Mouse (Mus musculus): Measurements from ENCODE around the gene Abca2. TPM values are rescaled to one million over a fixed set of nuclear protein-coding genes. Genes with fewer than 3 reads are reported as not detected.

Abca2 gene
- polyA plus RNA-seq (2016; fragmentation: Nextera tagmentation; extraction: Ambion mirVana), result 10.9 and 12.5 TPM in 2 replicates

DNA sequence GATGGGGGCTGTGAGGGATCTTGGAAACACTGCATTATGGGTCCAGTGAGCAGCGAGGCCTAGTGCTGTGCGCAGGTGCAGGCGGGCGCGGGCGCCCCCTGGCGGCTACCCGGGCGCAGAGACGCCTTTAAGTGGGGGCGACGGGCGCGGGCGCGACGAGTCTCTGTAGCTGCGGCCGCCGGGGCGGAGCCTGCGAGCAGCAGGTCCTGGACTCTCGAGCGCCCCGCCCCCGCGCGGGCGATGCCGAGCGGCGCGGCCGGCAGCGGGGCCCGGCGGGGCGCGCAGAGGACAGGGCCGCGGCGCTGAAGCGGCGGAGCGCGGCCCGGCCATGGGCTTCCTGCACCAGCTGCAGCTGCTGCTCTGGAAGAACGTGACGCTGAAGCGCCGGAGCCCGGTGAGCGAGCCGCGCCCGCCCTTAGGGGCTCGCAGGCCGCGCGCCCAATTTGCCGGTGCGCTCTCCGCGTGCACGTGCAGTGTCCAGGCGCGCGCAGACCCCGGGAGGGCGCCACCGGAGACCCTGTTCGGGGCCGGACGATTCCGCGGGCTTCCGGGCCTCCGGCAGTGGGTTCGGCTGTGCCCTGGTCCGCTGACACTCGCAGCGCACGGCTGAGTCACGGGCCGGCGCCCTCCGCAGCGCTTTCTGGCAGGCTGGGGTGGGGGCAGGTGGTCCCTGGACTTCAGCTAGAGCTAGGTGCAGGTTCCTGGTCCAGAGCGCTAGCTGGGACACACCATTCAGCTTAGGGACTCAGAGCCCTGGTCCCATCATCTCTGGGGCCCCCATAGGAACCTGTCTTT, at the start of gene Abca2:
Gene Abca2, plus strand, starts transcription at position 262 of the 795 bp plus-strand sequence.
- no peaks in the 10 kb centered on the region; the same call in 1 of the 2 replicates for H3K36me3 ChIP-seq (replicated peaks)
- H3K4me3 ChIP-seq (replicated peaks), result peak within 1 kb of the TSS; percentile 72
- peak within 1 kb of the TSS; percentile 82 for H3K27ac ChIP-seq
- under 1% methylated on average over 88 of the region's 89 CpGs for WGBS
- peak within 1 kb of the TSS; percentile 79 for H3K4me2 ChIP-seq
- H3K4me1 ChIP-seq, result peaks cover 22% of the 10 kb centered on the region
- peak within 1 kb of the TSS; percentile 77 for H3K9ac ChIP-seq
- H3K27me3 ChIP-seq, result peaks cover 46% of the 10 kb centered on the region
- H3K9me3 ChIP-seq, result no peaks in the 10 kb centered on the region
- peak; percentile 91 for ATAC-seq (ENCODE audit: low FRiP score)

DNA sequence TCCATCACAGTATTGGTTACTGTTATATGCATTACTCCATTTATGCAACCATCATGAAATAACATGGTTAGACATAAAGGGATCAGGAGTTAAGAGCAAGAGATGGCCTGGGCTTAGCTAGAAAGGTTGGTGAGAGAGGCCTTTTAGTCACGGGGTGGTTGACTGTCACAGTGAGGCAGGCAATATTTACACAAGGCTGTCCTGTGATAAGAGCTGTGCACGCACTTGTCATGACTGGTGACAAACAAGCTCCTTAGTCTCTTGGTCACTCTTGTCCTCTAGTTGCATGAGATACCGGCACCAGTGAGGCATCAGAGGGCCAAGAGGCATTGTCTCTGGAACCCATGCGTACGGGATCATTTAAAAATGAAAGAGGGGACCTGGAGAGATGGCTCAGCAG, 44.0 kb upstream of the Abca2 start:
- WGBS, result 81% methylated on average over 5 of the region's 5 CpGs
- no peak overlapping the region for H3K4me2 ChIP-seq

DNA sequence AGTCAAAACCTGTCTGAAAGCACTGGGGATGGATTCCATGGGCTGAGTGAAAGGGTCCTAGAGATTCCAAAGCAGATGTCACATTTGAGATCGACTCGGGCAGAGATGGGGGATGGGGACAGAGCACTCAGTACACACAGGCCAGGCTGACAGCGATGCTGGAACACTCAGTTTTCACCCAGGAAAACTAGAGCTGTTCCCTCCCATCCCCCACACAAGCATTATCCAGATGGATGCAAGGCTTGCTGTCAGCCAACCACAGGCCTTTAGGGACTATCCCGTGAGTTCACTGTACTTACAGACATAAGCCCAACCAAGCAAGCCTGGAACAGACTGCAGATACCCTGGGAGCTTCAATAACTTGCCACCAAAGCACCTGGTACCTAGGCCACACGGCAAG, 37.2 kb upstream of the Abca2 start:
- Histone ChIP-seq H3K27me3 (peaks cover 28% of the 10 kb centered on the region), H3K9ac (no peak overlapping the region), H3K4me3 (replicated peaks) (no peak overlapping the region), H3K4me2 (no peak overlapping the region), H3K4me1 (peaks cover 19% of the 10 kb centered on the region), H3K9me3 (no peaks in the 10 kb centered on the region), H3K27ac (no peak overlapping the region), H3K36me3 (replicated peaks) (no peaks in the 10 kb centered on the region)
- WGBS, result 74% methylated on average over 5 of the region's 5 CpGs
- no peak for ATAC-seq (ENCODE audit: low FRiP score)

More for the DNA sequence above, 44.0 kb upstream of the Abca2 start:
- Histone ChIP-seq H3K4me3 (replicated peaks) (no peak overlapping the region), H3K36me3 (replicated peaks) (no peaks in the 10 kb centered on the region), H3K27me3 (no peaks in the 10 kb centered on the region; the same call in 1 of the 2 replicates), H3K9ac (no peak overlapping the region), H3K4me1 (no peaks in the 10 kb centered on the region), H3K9me3 (no peaks in the 10 kb centered on the region), H3K27ac (no peak overlapping the region)
- no peak for ATAC-seq (ENCODE audit: low FRiP score)

DNA sequence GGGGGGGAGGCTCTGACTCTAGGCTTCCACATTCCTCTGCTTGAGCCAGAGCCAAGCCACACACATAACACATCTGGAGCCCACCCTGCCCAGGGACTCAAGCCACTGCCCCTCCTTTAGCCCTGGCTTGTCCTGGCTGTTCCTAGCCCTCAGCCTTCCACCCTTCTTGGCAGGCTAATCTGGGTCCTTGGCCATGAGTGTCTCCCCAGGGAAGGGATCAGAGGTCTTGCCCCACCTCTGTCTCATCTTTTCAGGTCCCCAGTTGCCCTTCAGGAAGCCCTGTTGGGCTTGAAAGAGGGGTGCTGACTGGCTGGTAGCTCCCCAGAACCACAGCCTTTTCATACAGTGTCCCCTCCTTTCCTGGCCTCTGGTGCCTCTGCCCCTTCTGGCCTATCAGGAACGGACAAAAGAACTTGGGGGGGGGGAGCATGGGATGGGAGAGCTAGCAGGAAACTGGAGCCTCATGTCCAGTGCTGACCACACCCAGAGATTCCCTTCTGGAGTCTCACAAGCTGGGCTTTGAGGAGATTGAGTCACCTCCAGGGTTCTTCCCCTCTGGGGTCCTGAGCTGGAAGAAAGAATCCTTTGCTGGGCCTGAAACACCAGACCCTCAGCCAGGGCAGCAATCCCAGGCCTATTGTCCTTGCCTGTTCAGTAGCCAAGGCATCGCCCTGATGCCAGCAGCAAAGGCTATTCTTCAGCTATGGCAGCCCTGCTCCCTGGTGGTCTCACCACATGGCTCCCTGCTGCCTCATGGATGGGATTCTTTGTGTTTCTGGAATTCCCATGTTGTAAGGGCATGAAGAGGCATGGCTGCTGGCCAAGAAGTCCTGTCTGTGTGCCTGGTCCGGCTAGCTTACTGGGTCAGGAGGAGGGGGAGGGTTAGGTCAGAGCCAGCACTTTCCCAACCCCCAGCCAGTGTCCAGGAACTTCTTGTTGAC, 34.0 kb upstream of the Abca2 start:
- no peaks in the 10 kb centered on the region for H3K9me3 ChIP-seq
- peaks cover 61% of the 10 kb centered on the region for H3K27me3 ChIP-seq
- no peak for ATAC-seq (ENCODE audit: low FRiP score)
- H3K4me3 ChIP-seq (replicated peaks), result no peak overlapping the region
- H3K4me1 ChIP-seq, result peaks cover 21% of the 10 kb centered on the region
- H3K36me3 ChIP-seq (replicated peaks), result no peaks in the 10 kb centered on the region
- H3K9ac ChIP-seq, result no peak overlapping the region
- no peak overlapping the region for H3K27ac ChIP-seq
- 26% methylated on average over 3 of the region's 3 CpGs for WGBS
- H3K4me2 ChIP-seq, result no peak overlapping the region

DNA sequence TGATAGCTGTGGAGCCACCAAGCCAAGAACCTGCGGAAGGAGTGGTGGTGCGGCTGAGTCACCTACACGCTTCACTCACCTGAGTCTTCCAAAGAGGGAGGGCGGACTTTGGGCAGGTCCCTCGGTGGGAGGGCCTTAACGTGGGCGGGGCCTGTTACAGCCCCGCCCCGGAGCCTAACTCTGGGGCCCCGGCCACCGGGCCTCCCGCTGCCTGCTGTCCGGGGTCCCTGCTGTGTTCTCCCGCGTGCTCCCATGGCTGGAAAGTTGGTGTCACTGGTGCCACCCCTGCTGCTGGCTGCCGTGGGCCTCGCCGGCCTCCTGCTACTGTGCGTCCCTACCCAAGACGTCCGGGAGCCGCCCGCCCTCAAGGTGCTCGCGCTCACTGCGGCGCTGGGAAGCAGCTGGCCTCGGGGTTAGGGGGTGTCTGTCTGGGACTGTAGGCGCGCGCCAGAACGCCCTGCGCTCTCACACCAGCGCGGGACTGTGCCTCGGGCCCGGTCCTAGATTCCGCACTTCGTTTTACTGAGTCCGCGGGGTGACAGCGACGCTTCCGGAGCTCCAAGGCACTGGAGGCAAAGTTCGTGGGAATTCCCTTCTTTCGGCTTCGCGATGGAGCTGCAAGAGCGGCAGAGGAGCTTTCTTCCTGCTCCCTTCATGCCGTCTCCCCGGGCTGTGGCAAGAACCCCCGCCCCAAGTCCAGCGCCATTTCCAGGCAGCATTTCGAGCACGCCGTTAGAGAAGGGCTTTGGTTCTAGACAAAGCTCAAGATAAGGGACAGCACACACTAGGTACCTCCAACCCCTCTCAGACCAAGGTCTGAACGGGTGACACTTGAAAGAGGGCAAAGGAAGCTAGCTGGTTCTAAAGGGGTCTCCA, 32.5 kb upstream of the Abca2 start, which contains the start of gene Entpd2:
Gene Entpd2, plus strand, starts transcription at position 154 of the 876 bp plus-strand sequence.
- H3K4me3 ChIP-seq (replicated peaks), result peak within 1 kb of the TSS; percentile 37
- H3K4me2 ChIP-seq, result peak within 1 kb of the TSS; percentile 64
- H3K9me3 ChIP-seq, result no peaks in the 10 kb centered on the region
- no peak within 1 kb of the TSS for H3K27ac ChIP-seq
- H3K4me1 ChIP-seq, result peaks cover 21% of the 10 kb centered on the region
- H3K9ac ChIP-seq, result peak within 1 kb of the TSS; percentile 29; the same call in 1 of the 2 replicates
- H3K27me3 ChIP-seq, result peaks cover 75% of the 10 kb centered on the region
- ATAC-seq (ENCODE audit: low FRiP score), result peak; percentile 23; the same call in 1 of the 2 replicates
- 1% methylated on average over 56 of the region's 57 CpGs for WGBS
- H3K36me3 ChIP-seq (replicated peaks), result no peaks in the 10 kb centered on the region

DNA sequence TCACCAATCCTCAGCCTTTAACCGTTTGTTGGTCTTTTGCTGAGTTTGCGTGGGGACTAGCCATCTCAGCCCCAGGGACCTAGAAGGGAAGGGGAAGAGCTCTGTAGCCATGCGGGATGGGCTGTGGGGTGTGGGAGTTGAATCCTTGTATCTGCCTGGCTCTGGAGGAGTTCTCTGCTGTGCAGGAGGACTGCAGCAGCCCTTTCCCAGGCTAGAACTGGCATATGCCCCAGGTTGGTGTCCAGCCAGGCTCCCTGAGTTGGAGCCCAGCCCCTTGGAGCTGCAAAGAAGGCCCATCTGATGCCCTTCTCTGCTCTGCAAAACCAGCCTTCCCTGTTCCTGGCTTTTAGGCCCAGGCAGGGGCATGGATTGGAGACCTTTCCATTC, 31.9 kb upstream of the Abca2 start:
- peaks cover 81% of the 10 kb centered on the region for H3K27me3 ChIP-seq
- H3K9me3 ChIP-seq, result no peaks in the 10 kb centered on the region
- no peak overlapping the region for H3K4me2 ChIP-seq
- WGBS, result 42% methylated on average over 3 of the region's 3 CpGs
- no peaks in the 10 kb centered on the region for H3K36me3 ChIP-seq (replicated peaks)
- H3K9ac ChIP-seq, result 0 out of 2 replicates have a peak overlapping the region, but pooled peaks have one; percentile 29
- no peak overlapping the region for H3K27ac ChIP-seq
- no peak for ATAC-seq (ENCODE audit: low FRiP score)
- peaks cover 21% of the 10 kb centered on the region for H3K4me1 ChIP-seq
- no peak overlapping the region for H3K4me3 ChIP-seq (replicated peaks)

DNA sequence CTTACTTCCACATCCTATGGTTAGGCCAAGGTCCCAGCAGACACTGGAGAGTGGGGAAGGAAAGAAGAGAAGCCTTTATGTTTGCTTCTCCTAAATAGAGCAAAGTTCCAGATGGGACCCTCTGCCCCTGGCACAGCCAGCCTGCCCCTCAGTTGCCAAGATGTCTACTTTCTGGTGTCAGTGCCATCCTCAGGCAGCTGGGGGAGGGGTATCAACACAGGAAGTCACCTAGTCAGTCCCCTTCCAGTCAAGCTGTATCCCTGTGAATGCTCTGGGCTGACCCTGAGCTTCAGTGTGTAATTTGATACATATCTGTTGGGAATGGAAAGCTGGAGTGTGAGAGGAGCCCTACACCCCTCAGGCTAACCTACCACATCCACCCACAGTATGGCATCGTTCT, 31.5 kb upstream of the Abca2 start:
- ATAC-seq (ENCODE audit: low FRiP score), result no peak

DNA sequence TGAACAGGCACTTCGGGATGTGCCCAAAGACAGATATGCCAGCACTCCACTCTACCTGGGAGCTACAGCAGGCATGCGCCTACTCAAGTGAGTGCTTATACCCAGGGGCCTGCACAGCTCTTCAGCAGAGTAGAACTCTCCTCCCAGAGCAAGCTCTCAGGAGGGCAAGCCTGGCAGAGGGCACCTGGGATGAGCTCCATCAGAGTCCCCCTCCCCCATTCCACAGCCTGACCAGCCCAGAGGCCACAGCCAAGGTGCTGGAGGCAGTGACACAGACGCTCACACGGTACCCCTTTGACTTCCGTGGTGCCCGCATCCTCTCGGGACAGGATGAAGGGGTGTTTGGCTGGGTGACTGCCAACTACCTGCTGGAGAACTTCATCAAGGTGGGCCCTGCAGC, 30.4 kb upstream of the Abca2 start:
- WGBS, result 91% methylated on average over 7 of the region's 7 CpGs
- H3K27me3 ChIP-seq, result peaks cover 84% of the 10 kb centered on the region

More for the DNA sequence above, 31.5 kb upstream of the Abca2 start:
- WGBS, result 71% methylated on average over 1 of the region's 1 CpGs
- H3K4me2 ChIP-seq, result no peak overlapping the region
- no peaks in the 10 kb centered on the region for H3K9me3 ChIP-seq
- no peaks in the 10 kb centered on the region for H3K36me3 ChIP-seq (replicated peaks)
- peaks cover 84% of the 10 kb centered on the region for H3K27me3 ChIP-seq
- H3K4me1 ChIP-seq, result peaks cover 21% of the 10 kb centered on the region
- no peak overlapping the region for H3K4me3 ChIP-seq (replicated peaks)
- no peak overlapping the region for H3K27ac ChIP-seq
- no peak overlapping the region for H3K9ac ChIP-seq

DNA sequence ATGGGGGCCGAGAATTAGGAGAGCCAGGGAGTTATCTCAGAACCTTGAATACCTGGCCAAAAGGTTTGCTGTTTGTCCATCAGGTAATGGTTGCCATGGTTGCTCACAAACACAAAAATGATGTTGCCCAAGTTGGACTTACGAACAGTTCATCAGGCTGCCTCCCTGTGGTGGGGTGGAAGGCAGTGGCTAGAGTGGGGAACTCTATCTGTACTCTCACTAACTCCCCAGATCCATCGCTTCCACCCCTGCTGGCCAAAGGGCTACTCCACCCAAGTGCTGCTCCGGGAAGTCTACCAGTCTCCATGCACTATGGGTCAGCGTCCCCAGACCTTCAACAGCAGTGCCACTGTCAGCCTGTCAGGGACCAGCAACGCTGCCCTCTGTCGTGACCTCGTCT, 29.5 kb upstream of the Abca2 start, which contains the start of gene Npdc1:
Gene Npdc1, plus strand, starts transcription at position 301 of the 400 bp plus-strand sequence.
- peaks cover 33% of the 10 kb centered on the region for H3K4me1 ChIP-seq
- WGBS, result 73% methylated on average over 8 of the region's 8 CpGs
- ATAC-seq (ENCODE audit: low FRiP score), result no peak
- H3K27me3 ChIP-seq, result peaks cover 78% of the 10 kb centered on the region
- H3K9ac ChIP-seq, result no peak within 1 kb of the TSS
- no peak within 1 kb of the TSS for H3K4me2 ChIP-seq
- H3K4me3 ChIP-seq (replicated peaks), result no peak within 1 kb of the TSS
- no peak within 1 kb of the TSS for H3K27ac ChIP-seq
- H3K9me3 ChIP-seq, result no peaks in the 10 kb centered on the region
- no peaks in the 10 kb centered on the region for H3K36me3 ChIP-seq (replicated peaks)

More for the DNA sequence above, 30.4 kb upstream of the Abca2 start:
- H3K4me1 ChIP-seq, result peaks cover 28% of the 10 kb centered on the region
- no peak overlapping the region for H3K4me3 ChIP-seq (replicated peaks)
- ATAC-seq (ENCODE audit: low FRiP score), result no peak
- no peak overlapping the region for H3K9ac ChIP-seq
- H3K27ac ChIP-seq, result no peak overlapping the region
- H3K36me3 ChIP-seq (replicated peaks), result no peaks in the 10 kb centered on the region
- H3K4me2 ChIP-seq, result no peak overlapping the region
- no peaks in the 10 kb centered on the region for H3K9me3 ChIP-seq

DNA sequence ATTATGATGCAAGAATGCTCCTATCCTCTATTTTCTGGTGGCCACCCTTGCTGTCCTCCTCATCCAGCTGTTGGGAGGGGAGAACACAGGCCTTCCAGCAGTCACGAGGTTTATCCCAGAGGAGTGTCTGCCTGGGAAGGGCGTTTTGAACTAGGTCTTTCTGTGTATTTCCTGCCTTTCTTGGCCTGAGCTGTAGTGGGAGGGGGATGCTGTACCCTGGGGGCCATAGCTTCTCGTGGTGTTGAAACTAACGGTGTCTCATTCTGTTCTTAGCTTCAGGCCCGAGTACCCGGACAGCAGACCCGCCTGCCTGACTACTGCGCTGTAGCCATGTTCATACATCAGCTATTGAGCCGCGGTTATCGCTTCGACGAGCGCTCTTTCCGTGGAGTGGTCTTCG, 28.2 kb upstream of the Abca2 start:
- no peak for ATAC-seq (ENCODE audit: low FRiP score)
- WGBS, result 24% methylated on average over 16 of the region's 16 CpGs
- Histone ChIP-seq H3K9ac (no peak overlapping the region), H3K27ac (no peak overlapping the region), H3K27me3 (peaks cover 66% of the 10 kb centered on the region), H3K4me1 (peaks cover 30% of the 10 kb centered on the region), H3K4me3 (replicated peaks) (peak overlapping the region; percentile 25; the same call in 1 of the 2 replicates), H3K36me3 (replicated peaks) (no peaks in the 10 kb centered on the region), H3K9me3 (no peaks in the 10 kb centered on the region), H3K4me2 (peak overlapping the region; percentile 50)

DNA sequence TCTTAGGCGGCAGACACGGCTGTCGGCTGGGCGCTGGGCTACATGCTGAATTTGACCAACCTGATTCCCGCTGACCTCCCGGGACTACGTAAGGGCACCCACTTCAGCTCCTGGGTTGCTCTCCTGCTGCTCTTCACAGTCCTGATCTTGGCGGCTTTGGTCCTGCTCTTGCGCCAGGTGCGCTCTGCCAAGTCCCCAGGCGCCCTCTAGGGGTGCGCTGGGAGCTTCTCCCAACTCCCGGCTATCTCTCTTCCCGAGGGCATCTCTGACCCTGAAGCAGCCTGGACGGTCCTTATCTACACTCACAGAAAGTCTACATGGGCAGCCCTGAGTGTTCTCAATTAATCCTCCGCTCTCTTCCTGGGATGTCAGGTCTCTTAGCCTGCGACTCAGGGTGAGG, 27.7 kb upstream of the Abca2 start:
- peaks cover 61% of the 10 kb centered on the region for H3K27me3 ChIP-seq
- H3K4me1 ChIP-seq, result peaks cover 31% of the 10 kb centered on the region
- no peaks in the 10 kb centered on the region for H3K36me3 ChIP-seq (replicated peaks)
- no peak overlapping the region for H3K9ac ChIP-seq
- peak overlapping the region; percentile 25 for H3K4me3 ChIP-seq (replicated peaks)
- ATAC-seq (ENCODE audit: low FRiP score), result no peak
- H3K4me2 ChIP-seq, result peak overlapping the region; percentile 50
- no peaks in the 10 kb centered on the region for H3K9me3 ChIP-seq
- WGBS, result 4% methylated on average over 17 of the region's 17 CpGs
- no peak overlapping the region for H3K27ac ChIP-seq

Measured in forebrain, embryonic 12.5 days (tissue).